In the genomic region with DNA sequence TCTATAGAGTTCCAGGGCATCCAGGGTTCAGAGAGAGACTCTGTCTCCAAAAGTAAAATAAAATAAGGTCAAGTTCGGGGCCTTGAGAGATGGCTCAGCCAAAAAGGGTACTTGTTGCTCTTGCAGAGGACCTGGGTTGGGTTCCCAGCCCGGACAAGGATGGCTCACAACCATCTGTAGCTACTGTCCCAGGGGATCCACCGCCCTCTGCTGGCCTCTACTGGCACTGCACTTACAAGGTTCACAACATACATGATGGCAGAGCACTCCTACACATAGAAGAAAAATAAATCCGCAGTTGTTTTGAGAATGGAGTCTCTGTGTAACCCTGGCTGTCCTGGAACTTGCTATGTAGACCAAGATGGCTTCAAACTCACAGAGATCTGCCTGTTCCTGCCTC, we compare ENCODE assay signal across 8 mouse cellular contexts. TPM values are rescaled to one million over a fixed set of nuclear protein-coding genes. Genes with fewer than 3 reads are reported as not detected.
DNase-seq lines count a peak whose midpoint lies in the region; ATAC-seq and TF ChIP-seq lines count a peak whose summit lies in the region.

No protein-coding gene starts in this region.

- TF ChIP-seq CTCF in gastrocnemius, adult 2 months (IDR thresholded peaks at IDR 0.05) = peak; percentile 59
- peak; percentile 39 for TF ChIP-seq CTCF in G1E (IDR thresholded peaks at IDR 0.05; ENCODE audit: low read depth, low read length)
- TF ChIP-seq CTCF in liver, adult 2 months (IDR thresholded peaks at IDR 0.05; ENCODE audit: low read depth, low read length) = peak; percentile 74

- peak; percentile 42 for DNase-seq in gastrocnemius, adult 2 months
- DNase-seq in gastrocnemius, postnatal 36 days = no peak
- DNase-seq in 3134 (ENCODE audit: extremely low read depth, insufficient read length, low spot score) (peak; percentile 46), G1E (ENCODE audit: low spot score) (no peak)
- DNase-seq in liver, adult 2 months (ENCODE audit: extremely low read depth, low read depth, low spot score) = no peak
- peak; percentile 58 for DNase-seq in testis, postnatal 14 days (ENCODE audit: low spot score)
- DNase-seq in urinary bladder, postnatal 10 days (ENCODE audit: low spot score) = no peak

- no peaks in the 10 kb centered on the region for H3K27me3 ChIP-seq in G1E (ENCODE audit: insufficient read depth, low read length)
- H3K27me3 ChIP-seq in liver, adult 2 months (ENCODE audit: control insufficient read depth, insufficient read depth, low read length) = no peaks in the 10 kb centered on the region

- H3K79me2 ChIP-seq in liver, adult 2 months (ENCODE audit: control insufficient read depth, insufficient read depth, low read length) = no peaks in the 10 kb centered on the region

- intact Hi-C loops in gastrocnemius, adult 2 months (cut with DNase I) = no loop called here
- intact Hi-C loops in gastrocnemius, postnatal 36 days (cut with DNase I) = no loop called here

- H3K9ac ChIP-seq in liver, adult 2 months (ENCODE audit: low read depth, low read length) = no peak overlapping the region

- whole genome bisulfite sequencing in liver, adult 2 months = 80% methylated on average over 4 of the region's 4 CpGs

- no peak overlapping the region for H3K4me3 ChIP-seq in gastrocnemius, adult 2 months
- H3K4me3 ChIP-seq in G1E (ENCODE audit: low read depth, low read length) = no peak overlapping the region
- H3K4me3 ChIP-seq in liver, adult 2 months (ENCODE audit: insufficient read depth, low read depth, low read length) = no peak overlapping the region

- no peak for TF ChIP-seq POLR2A in liver, adult 2 months (IDR thresholded peaks at IDR 0.05; ENCODE audit: extremely low read depth, insufficient read depth, low read length)

- H3K9me3 ChIP-seq in G1E (replicated peaks) = 0 out of 2 replicates have a peak, but pooled peaks cover 2% of the 10 kb centered on the region

- peaks cover 61% of the 10 kb centered on the region for H3K36me3 ChIP-seq in G1E (replicated peaks)
- no peaks in the 10 kb centered on the region for H3K36me3 ChIP-seq in liver, adult 2 months (ENCODE audit: control insufficient read depth, insufficient read depth, low read length)

- no peak for ATAC-seq in G1E (ENCODE audit: extremely low read depth, insufficient number of reproducible peaks, low FRiP score, poor library complexity, severe bottlenecking)
- ATAC-seq in megakaryocyte-erythroid progenitor cell, adult 5-6 weeks (replicated peaks; ENCODE audit: low FRiP score, low TSS enrichment, poor library complexity, severe bottlenecking) = no peak

- H3K4me1 ChIP-seq in G1E (ENCODE audit: insufficient read depth, low read depth, low read length) = peaks cover 27% of the 10 kb centered on the region
- H3K4me1 ChIP-seq in liver, adult 2 months (ENCODE audit: control insufficient read depth, insufficient read depth, low read length) = peaks cover 4% of the 10 kb centered on the region

- no peak overlapping the region for H3K27ac ChIP-seq in gastrocnemius, adult 2 months
- H3K27ac ChIP-seq in liver, adult 2 months (replicated peaks; ENCODE audit: insufficient read depth, low read depth, low read length) = no peak overlapping the region

RNA-seq across cellular contexts. Expression of a gene that starts 2.9 kb away (rescaled TPM):
- 10 to 100 TPM; 11.8 to 15.6 TPM for total RNA-seq in gastrocnemius, adult 2 months (2021)
- 10 to 100 TPM; 12.1 to 14.5 TPM for total RNA-seq in gastrocnemius, postnatal 36 days (2021)
- total RNA-seq in G1E (2014; fragmentation: Nextera tagmentation) = 9.9 and 18.5 TPM in 2 replicates
- 44.7 and 54.5 TPM in 2 replicates for total RNA-seq in G1E (2017)
- 98.0 and 113 TPM in 2 replicates for polyA plus RNA-seq in G1E (2012)
- total RNA-seq in liver, adult 2 months (2014; rRNA removed) = 6.6 and 6.8 TPM in 2 replicates
- 3.3 and 4.4 TPM in 2 replicates for polyA plus RNA-seq in liver, adult 2 months (2012; rRNA removed)
- 18.3 and 32.9 TPM in 2 replicates for total RNA-seq in megakaryocyte-erythroid progenitor cell, adult 5-6 weeks (2014; fragmentation: Nextera tagmentation)
- total RNA-seq in megakaryocyte-erythroid progenitor cell, adult 5-6 weeks (2017) = 57.0 and 65.7 TPM in 2 replicates

RNA-seq across cellular contexts. Expression of a gene that starts 3.1 kb away (rescaled TPM):
- under 1 TPM; 0.47 to 0.84 TPM for total RNA-seq in gastrocnemius, adult 2 months (2021)
- under 1 TPM; 0.81 to 0.87 TPM for total RNA-seq in gastrocnemius, postnatal 36 days (2021)
- 0.90 and 3.4 TPM in 2 replicates for total RNA-seq in G1E (2014; fragmentation: Nextera tagmentation)
- 1.2 and 2.1 TPM in 2 replicates for total RNA-seq in G1E (2017)
- polyA plus RNA-seq in G1E (2012) = 0.11 and 0.13 TPM in 2 replicates
- total RNA-seq in liver, adult 2 months (2014; rRNA removed) = 0.83 and 1.1 TPM in 2 replicates
- 0.14 and 0.20 TPM in 2 replicates for polyA plus RNA-seq in liver, adult 2 months (2012; rRNA removed)
- total RNA-seq in megakaryocyte-erythroid progenitor cell, adult 5-6 weeks (2014; fragmentation: Nextera tagmentation) = 1.1 and 11.4 TPM in 2 replicates
- 2.2 TPM in 1 of 2 replicates, not detected in the other for total RNA-seq in megakaryocyte-erythroid progenitor cell, adult 5-6 weeks (2017)

RNA-seq across cellular contexts. Expression of a gene that starts 8.8 kb away (rescaled TPM):
- total RNA-seq in gastrocnemius, adult 2 months (2021) = 10 to 100 TPM; 52.8 to 78.6 TPM
- 10 to 100 TPM; 56.5 to 60.2 TPM for total RNA-seq in gastrocnemius, postnatal 36 days (2021)
- total RNA-seq in G1E (2014; fragmentation: Nextera tagmentation) = 116 and 133 TPM in 2 replicates
- 144 and 169 TPM in 2 replicates for total RNA-seq in G1E (2017)
- polyA plus RNA-seq in G1E (2012) = 103 and 140 TPM in 2 replicates
- 46.0 and 52.8 TPM in 2 replicates for total RNA-seq in liver, adult 2 months (2014; rRNA removed)
- polyA plus RNA-seq in liver, adult 2 months (2012; rRNA removed) = 22.2 and 23.9 TPM in 2 replicates
- total RNA-seq in megakaryocyte-erythroid progenitor cell, adult 5-6 weeks (2014; fragmentation: Nextera tagmentation) = 195 and 205 TPM in 2 replicates
- 85.4 and 108 TPM in 2 replicates for total RNA-seq in megakaryocyte-erythroid progenitor cell, adult 5-6 weeks (2017)

RNA-seq across cellular contexts. Expression of a gene that starts 25.9 kb away (rescaled TPM):
- total RNA-seq in gastrocnemius, adult 2 months (2021) = 10 to 100 TPM; 12.3 to 18.7 TPM
- total RNA-seq in gastrocnemius, postnatal 36 days (2021) = 10 to 100 TPM; 12.1 to 13.3 TPM
- 19.1 and 23.3 TPM in 2 replicates for total RNA-seq in G1E (2014; fragmentation: Nextera tagmentation)
- total RNA-seq in G1E (2017) = 21.6 and 21.9 TPM in 2 replicates
- 16.7 and 22.6 TPM in 2 replicates for polyA plus RNA-seq in G1E (2012)
- 19.0 and 25.6 TPM in 2 replicates for total RNA-seq in liver, adult 2 months (2014; rRNA removed)
- polyA plus RNA-seq in liver, adult 2 months (2012; rRNA removed) = 21.9 and 22.6 TPM in 2 replicates
- 43.6 and 59.8 TPM in 2 replicates for total RNA-seq in megakaryocyte-erythroid progenitor cell, adult 5-6 weeks (2014; fragmentation: Nextera tagmentation)
- total RNA-seq in megakaryocyte-erythroid progenitor cell, adult 5-6 weeks (2017) = 43.8 and 49.8 TPM in 2 replicates

RNA-seq across cellular contexts. Expression of a gene that starts 28.8 kb away (rescaled TPM):
- 10 to 100 TPM; 24.4 to 28.5 TPM for total RNA-seq in gastrocnemius, adult 2 months (2021)
- total RNA-seq in gastrocnemius, postnatal 36 days (2021) = 10 to 100 TPM; 22.5 to 24.2 TPM
- total RNA-seq in G1E (2014; fragmentation: Nextera tagmentation) = 63.7 and 74.7 TPM in 2 replicates
- total RNA-seq in G1E (2017) = 54.8 and 58.6 TPM in 2 replicates
- polyA plus RNA-seq in G1E (2012) = 108 and 116 TPM in 2 replicates
- 8.1 and 8.5 TPM in 2 replicates for total RNA-seq in liver, adult 2 months (2014; rRNA removed)
- polyA plus RNA-seq in liver, adult 2 months (2012; rRNA removed) = 12.8 and 13.2 TPM in 2 replicates
- total RNA-seq in megakaryocyte-erythroid progenitor cell, adult 5-6 weeks (2014; fragmentation: Nextera tagmentation) = 73.3 and 79.3 TPM in 2 replicates
- total RNA-seq in megakaryocyte-erythroid progenitor cell, adult 5-6 weeks (2017) = 99.5 and 126 TPM in 2 replicates

Comparison
In these comparisons a context has a peak if more than half of its experiments do, and no peak if none do; other contexts are left out.
1. DNase-seq: peak in gastrocnemius, adult 2 months (single experiment), 3134 (single experiment) and testis, postnatal 14 days (single experiment); none in gastrocnemius, postnatal 36 days (0 of 2), G1E (single experiment), liver, adult 2 months (single experiment) and urinary bladder, postnatal 10 days (single experiment).
2. Peak in every context shown above with its lines, with median percentiles within 50 percentile points of each other: CTCF ChIP-seq.